In the genomic region with DNA sequence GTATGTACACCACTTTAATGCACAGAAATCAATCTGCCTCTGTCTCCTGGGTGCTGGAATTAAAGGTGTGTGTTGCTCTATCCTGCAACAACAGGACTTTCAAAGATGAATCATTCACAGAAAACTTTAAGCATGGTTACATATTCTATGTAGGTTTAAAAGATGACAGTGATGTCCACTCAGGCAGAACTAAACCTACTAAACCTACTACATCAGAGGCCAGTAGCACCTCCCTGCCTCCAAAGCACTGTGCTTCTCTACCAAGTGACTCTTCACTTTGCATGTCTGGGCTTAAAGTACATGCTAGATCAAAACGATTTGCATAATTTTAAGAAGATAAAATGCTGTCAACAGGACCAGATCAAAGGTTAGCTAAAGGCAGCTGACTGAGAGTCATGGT, we compare ENCODE assay signal across 16 mouse cellular contexts.
"Had no signal": no experiment of that assay in that cellular context is flagged by ENCODE, and none has a peak within 500 bp of the region (broad histone marks: within the 10 kb centered on the region; RNA-seq: fewer than 3 reads in every experiment).

No protein-coding gene starts in this region.

- H3K27me3 ChIP-seq: neural tube, embryonic 13.5 days; neural tube, embryonic 15.5 days; stomach, embryonic 15.5 days had no signal

- H3K4me2 ChIP-seq: neural tube, embryonic 13.5 days; neural tube, embryonic 15.5 days; stomach, embryonic 15.5 days had no signal

- H3K36me3 ChIP-seq: neural tube, embryonic 13.5 days; neural tube, embryonic 15.5 days; stomach, embryonic 15.5 days had no signal

- H3K4me1 ChIP-seq: neural tube, embryonic 15.5 days; stomach, embryonic 15.5 days had no signal

- H3K9ac ChIP-seq: neural tube, embryonic 13.5 days; neural tube, embryonic 15.5 days; stomach, embryonic 15.5 days had no signal

- H3K9me3 ChIP-seq: neural tube, embryonic 13.5 days; neural tube, embryonic 15.5 days; stomach, embryonic 15.5 days had no signal

- DNase-seq: retina, postnatal 1 day; right cerebral cortex, adult 18-20 months; right cerebral cortex, postnatal 14 days; right cerebral cortex, postnatal 25 days; right cerebral cortex, postnatal 4 days; spleen, adult 18-20 months; thymus, adult 18-20 months; thymus, adult 2 months; thymus, postnatal 14 days; thymus, postnatal 25 days; thymus, postnatal 36 days; thymus, postnatal 4 days had no signal

- H3K4me3 ChIP-seq: neural tube, embryonic 13.5 days; neural tube, embryonic 15.5 days; stomach, embryonic 15.5 days had no signal

- H3K27ac ChIP-seq: neural tube, embryonic 13.5 days; neural tube, embryonic 15.5 days; stomach, embryonic 15.5 days; stomach, postnatal 0 days had no signal
